In the genomic region with DNA sequence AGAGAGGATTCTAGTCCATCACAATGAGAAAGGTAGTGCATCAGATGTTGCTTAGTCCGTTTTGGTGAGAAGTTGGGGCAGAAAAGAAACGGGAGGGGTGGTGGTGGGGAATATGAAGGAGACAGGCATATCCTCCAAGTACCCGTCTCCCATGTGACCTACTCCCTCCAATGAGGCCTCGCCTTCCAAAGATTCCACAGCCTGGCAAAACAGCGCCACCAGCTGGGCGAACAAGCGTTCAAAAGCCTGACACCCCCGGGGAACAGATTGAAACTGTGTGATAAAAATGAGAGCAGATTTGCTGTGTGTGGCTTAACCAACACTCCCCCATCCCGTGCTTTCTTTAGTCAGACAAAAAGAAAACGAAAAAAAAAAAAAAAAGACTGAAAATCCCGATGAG, we compare ENCODE assay signal across 9 mouse cellular contexts. TPM values are rescaled to one million over a fixed set of nuclear protein-coding genes. Genes with fewer than 3 reads are reported as not detected.
A peak's percentile ranks its signal among the peaks of the same experiment; 100 is the strongest.
DNase-seq lines count a peak whose midpoint lies in the region; ATAC-seq lines count a peak whose summit lies in the region.
"Had no signal": no experiment of that assay in that cellular context is flagged by ENCODE, and none has a peak within 500 bp of the region (broad histone marks: within the 10 kb centered on the region; RNA-seq: fewer than 3 reads in every experiment).

No protein-coding gene starts in this region.

- no peaks in the 10 kb centered on the region for H3K36me3 ChIP-seq in midbrain, embryonic 11.5 days (ENCODE audit: control insufficient read depth, insufficient read depth, low read length)
- H3K36me3 ChIP-seq in midbrain, embryonic 16.5 days (ENCODE audit: control insufficient read depth, insufficient read depth, low read length): no peaks in the 10 kb centered on the region

- H3K4me3 ChIP-seq in midbrain, embryonic 11.5 days (ENCODE audit: low read depth, low read length): no peak overlapping the region
- no peak overlapping the region for H3K4me3 ChIP-seq in midbrain, embryonic 16.5 days (ENCODE audit: low read depth, low read length)
- H3K4me3 ChIP-seq: erythroblast, embryonic 14.5 days; megakaryocyte, embryonic 14.5 days had no signal

- H3K4me2 ChIP-seq in midbrain, embryonic 11.5 days: no peak overlapping the region
- H3K4me2 ChIP-seq in midbrain, embryonic 16.5 days (ENCODE audit: low read length): no peak overlapping the region

- peak; percentile 82 for DNase-seq in midbrain, embryonic 11.5 days (ENCODE audit: low spot score, missing footprints)
- peak; percentile 71 for DNase-seq in R1 (ENCODE audit: low read depth, low spot score)
- peak; percentile 16 to 60 for DNase-seq in frontal cortex, adult 2 months (ENCODE audit: extremely low spot score in 1 of 2, low spot score in 1 of 2)
- peak; percentile 68 to 74 for DNase-seq in layer of hippocampus, postnatal 14 days (ENCODE audit: low spot score in 2 of 2)
- DNase-seq in right cerebral cortex, postnatal 25 days: peak; percentile 50
- DNase-seq in ovary, adult 18-20 months (ENCODE audit: low spot score): no peak

- no peak for ATAC-seq in midbrain, embryonic 11.5 days (ENCODE audit: low FRiP score)
- no peak for ATAC-seq in midbrain, embryonic 16.5 days

- no peak overlapping the region for H3K9ac ChIP-seq in midbrain, embryonic 11.5 days (ENCODE audit: low read length)
- no peak overlapping the region for H3K9ac ChIP-seq in midbrain, embryonic 16.5 days (ENCODE audit: low read depth, low read length)

- WGBS in midbrain, embryonic 11.5 days: 78% methylated on average over 11 of the region's 11 CpGs
- 69% methylated on average over 11 of the region's 11 CpGs for WGBS in midbrain, embryonic 16.5 days

- H3K27me3 ChIP-seq in midbrain, embryonic 11.5 days (ENCODE audit: control insufficient read depth, insufficient read depth, low read length): no peaks in the 10 kb centered on the region
- H3K27me3 ChIP-seq in midbrain, embryonic 16.5 days (ENCODE audit: control insufficient read depth, insufficient read depth, low read depth, low read length): no peaks in the 10 kb centered on the region

- H3K4me1 ChIP-seq in midbrain, embryonic 11.5 days (ENCODE audit: control insufficient read depth, insufficient read depth, low read length): peaks cover 5% of the 10 kb centered on the region
- no peaks in the 10 kb centered on the region for H3K4me1 ChIP-seq in midbrain, embryonic 16.5 days (ENCODE audit: control insufficient read depth, insufficient read depth, low read length)

- no peak overlapping the region for H3K27ac ChIP-seq in midbrain, embryonic 11.5 days (ENCODE audit: low read depth, low read length)
- no peak overlapping the region for H3K27ac ChIP-seq in midbrain, embryonic 16.5 days (ENCODE audit: low read length)

- no peaks in the 10 kb centered on the region for H3K9me3 ChIP-seq in midbrain, embryonic 11.5 days (ENCODE audit: control insufficient read depth, low read length)
- no peaks in the 10 kb centered on the region for H3K9me3 ChIP-seq in midbrain, embryonic 16.5 days (replicated peaks; ENCODE audit: control insufficient read depth, low read length, poor library complexity, severe bottlenecking)
- H3K9me3 ChIP-seq: megakaryocyte, embryonic 14.5 days had no signal

RNA-seq across cellular contexts. Expression of gene Lpar3, which starts 56.7 kb away (rescaled TPM):
- polyA plus RNA-seq in midbrain, embryonic 11.5 days (2014; fragmentation: Nextera tagmentation; extraction: Ambion mirVana): 0.37 and 0.41 TPM in 2 replicates
- polyA plus RNA-seq in midbrain, embryonic 16.5 days (2015; fragmentation: Nextera tagmentation; extraction: Ambion mirVana): 0.44 and 0.70 TPM in 2 replicates
- polyA plus RNA-seq in frontal cortex, adult 2 months (2012; rRNA removed): 1.3 and 1.7 TPM in 2 replicates
- total RNA-seq in layer of hippocampus, postnatal 14 days (2021): 1 to 10 TPM; 1.3 to 1.6 TPM
